ENCODE assay signal across 8 mouse cellular contexts in the genomic region with DNA sequence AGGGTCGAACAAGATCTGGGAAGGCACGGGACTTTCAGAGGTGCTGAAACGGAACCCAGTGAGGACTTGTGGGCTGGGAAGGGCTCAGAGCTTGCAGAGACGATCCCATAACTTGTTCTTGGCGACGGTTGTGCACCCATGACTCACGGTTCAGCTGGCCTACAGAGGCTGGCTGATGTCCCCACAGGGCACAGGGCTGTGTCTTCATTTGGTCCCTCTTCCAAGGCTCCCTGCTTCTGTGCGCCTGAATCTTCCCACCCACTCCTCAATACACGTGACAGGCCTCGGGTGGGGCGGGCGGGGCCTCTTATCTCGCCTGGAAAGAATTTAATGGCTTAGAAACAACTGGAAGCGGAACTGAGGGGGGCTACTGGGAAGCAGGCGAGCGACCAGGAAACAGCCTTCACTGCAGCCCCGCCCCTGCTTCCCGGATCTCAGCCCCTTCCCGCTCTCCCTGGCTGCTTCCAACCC. TPM values are rescaled to one million over a fixed set of nuclear protein-coding genes. Genes with fewer than 3 reads are reported as not detected.
DNase-seq lines count a peak whose midpoint lies in the region; ATAC-seq lines count a peak whose summit lies in the region.

No protein-coding gene starts in this region.

- no peak overlapping the region; the same call in 1 of the 2 replicates for H3K9ac ChIP-seq in embryonic facial prominence, embryonic 12.5 days
- H3K9ac ChIP-seq in midbrain, embryonic 15.5 days, result no peak overlapping the region

- DNase-seq in Muller cell, postnatal 12 days (ENCODE audit: inconsistent ontology term), result peak; percentile 62
- peak; percentile 69 to 73 for DNase-seq in heart, postnatal 14 days
- DNase-seq in limb, embryonic 10.5 days (ENCODE audit: low spot score), result no peak
- DNase-seq in left cerebral cortex, adult 18-20 months (ENCODE audit: low spot score in 2 of 2), result no peak
- no peak for DNase-seq in thymus, adult 18-20 months
- no peak for DNase-seq in cerebellum, adult 9-11 months

- intact Hi-C loops in heart, postnatal 14 days (cut with DNase I), result no loop called here

- peaks cover 37% of the 10 kb centered on the region for H3K27me3 ChIP-seq in embryonic facial prominence, embryonic 12.5 days
- peaks cover 54% of the 10 kb centered on the region for H3K27me3 ChIP-seq in limb, embryonic 10.5 days (ENCODE audit: low read depth, poor library complexity, severe bottlenecking)
- peaks cover 28% of the 10 kb centered on the region for H3K27me3 ChIP-seq in midbrain, embryonic 15.5 days (replicated peaks)

- H3K4me2 ChIP-seq in embryonic facial prominence, embryonic 12.5 days (replicated peaks), result peak overlapping the region; percentile 36
- H3K4me2 ChIP-seq in midbrain, embryonic 15.5 days, result peak overlapping the region; percentile 30

- no peaks in the 10 kb centered on the region for H3K9me3 ChIP-seq in embryonic facial prominence, embryonic 12.5 days
- H3K9me3 ChIP-seq in limb, embryonic 10.5 days (replicated peaks), result no peaks in the 10 kb centered on the region
- H3K9me3 ChIP-seq in midbrain, embryonic 15.5 days, result no peaks in the 10 kb centered on the region

- ATAC-seq in embryonic facial prominence, embryonic 12.5 days (ENCODE audit: insufficient number of reproducible peaks, insufficient read depth, low FRiP score, low TSS enrichment), result no peak
- ATAC-seq in midbrain, embryonic 15.5 days (replicated peaks), result no peak

- H3K4me1 ChIP-seq in embryonic facial prominence, embryonic 12.5 days, result 0 out of 2 replicates have a peak, but pooled peaks cover 7% of the 10 kb centered on the region
- H3K4me1 ChIP-seq in limb, embryonic 10.5 days, result peaks cover 31% of the 10 kb centered on the region
- H3K4me1 ChIP-seq in midbrain, embryonic 15.5 days, result 0 out of 2 replicates have a peak, but pooled peaks cover 6% of the 10 kb centered on the region

- H3K4me3 ChIP-seq in embryonic facial prominence, embryonic 12.5 days, result no peak overlapping the region; the same call in 1 of the 2 replicates
- peak overlapping the region; percentile 30 for H3K4me3 ChIP-seq in limb, embryonic 10.5 days
- H3K4me3 ChIP-seq in midbrain, embryonic 15.5 days, result no peak overlapping the region

- H3K27ac ChIP-seq in embryonic facial prominence, embryonic 12.5 days, result no peak overlapping the region
- H3K27ac ChIP-seq in limb, embryonic 10.5 days, result no peak overlapping the region
- H3K27ac ChIP-seq in midbrain, embryonic 15.5 days, result no peak overlapping the region

- no peaks in the 10 kb centered on the region for H3K36me3 ChIP-seq in embryonic facial prominence, embryonic 12.5 days
- H3K36me3 ChIP-seq in limb, embryonic 10.5 days, result 0 out of 2 replicates have a peak, but pooled peaks cover 2% of the 10 kb centered on the region
- no peaks in the 10 kb centered on the region for H3K36me3 ChIP-seq in midbrain, embryonic 15.5 days (replicated peaks)

- WGBS in embryonic facial prominence, embryonic 12.5 days, result 11% methylated on average over 19 of the region's 19 CpGs
- WGBS in limb, embryonic 10.5 days, result 7% methylated on average over 19 of the region's 19 CpGs
- 14% methylated on average over 19 of the region's 19 CpGs for WGBS in midbrain, embryonic 15.5 days

RNA-seq across cellular contexts. Expression of a gene that starts 9.2 kb away (rescaled TPM):
- 0.01 and 0.05 TPM in 2 replicates for polyA plus RNA-seq in embryonic facial prominence, embryonic 12.5 days (2016; fragmentation: Nextera tagmentation; extraction: Ambion mirVana)
- total RNA-seq in heart, postnatal 14 days (2021), result 10 to 100 TPM; 48.6 to 56.7 TPM
- not detected in 2 replicates for polyA plus RNA-seq in limb, embryonic 10.5 days (2016; fragmentation: Nextera tagmentation; extraction: Ambion mirVana)
- 0.18 and 0.24 TPM in 2 replicates for polyA plus RNA-seq in midbrain, embryonic 15.5 days (2015; fragmentation: Nextera tagmentation; extraction: Ambion mirVana)
- total RNA-seq in left cerebral cortex, adult 18-20 months (2021), result 1 to 10 TPM; 1.6 to 1.9 TPM

RNA-seq across cellular contexts. Expression of a gene that starts 14.2 kb away (rescaled TPM):
- polyA plus RNA-seq in embryonic facial prominence, embryonic 12.5 days (2016; fragmentation: Nextera tagmentation; extraction: Ambion mirVana), result 110 TPM in 2 replicates
- total RNA-seq in heart, postnatal 14 days (2021), result 10 to 100 TPM; 18.0 to 19.0 TPM
- 101 TPM in 2 replicates for polyA plus RNA-seq in limb, embryonic 10.5 days (2016; fragmentation: Nextera tagmentation; extraction: Ambion mirVana)
- 123 and 125 TPM in 2 replicates for polyA plus RNA-seq in midbrain, embryonic 15.5 days (2015; fragmentation: Nextera tagmentation; extraction: Ambion mirVana)
- 10 to 100 TPM; 60.1 to 63.2 TPM for total RNA-seq in left cerebral cortex, adult 18-20 months (2021)

RNA-seq across cellular contexts. Expression of a gene that starts 16.6 kb away (rescaled TPM):
- polyA plus RNA-seq in embryonic facial prominence, embryonic 12.5 days (2016; fragmentation: Nextera tagmentation; extraction: Ambion mirVana), result 16.6 and 16.8 TPM in 2 replicates
- total RNA-seq in heart, postnatal 14 days (2021), result 1 to 10 TPM; 8.2 to 8.3 TPM
- 17.9 and 18.9 TPM in 2 replicates for polyA plus RNA-seq in limb, embryonic 10.5 days (2016; fragmentation: Nextera tagmentation; extraction: Ambion mirVana)
- polyA plus RNA-seq in midbrain, embryonic 15.5 days (2015; fragmentation: Nextera tagmentation; extraction: Ambion mirVana), result 14.6 and 16.0 TPM in 2 replicates
- total RNA-seq in left cerebral cortex, adult 18-20 months (2021), result 10 to 100 TPM; 11.4 to 14.3 TPM

RNA-seq across cellular contexts. Expression of a gene that starts 31.8 kb away (rescaled TPM):
- polyA plus RNA-seq in embryonic facial prominence, embryonic 12.5 days (2016; fragmentation: Nextera tagmentation; extraction: Ambion mirVana), result 0.52 and 0.56 TPM in 2 replicates
- 1 to 10 TPM; 1.9 to 3.1 TPM for total RNA-seq in heart, postnatal 14 days (2021)
- polyA plus RNA-seq in limb, embryonic 10.5 days (2016; fragmentation: Nextera tagmentation; extraction: Ambion mirVana), result 0.08 TPM in 1 of 2 replicates, not detected in the other
- 10.7 and 10.8 TPM in 2 replicates for polyA plus RNA-seq in midbrain, embryonic 15.5 days (2015; fragmentation: Nextera tagmentation; extraction: Ambion mirVana)
- total RNA-seq in left cerebral cortex, adult 18-20 months (2021), result 100 to 1,000 TPM; 131 to 147 TPM

RNA-seq across cellular contexts. Expression of a gene that starts 32.8 kb away (rescaled TPM):
- polyA plus RNA-seq in embryonic facial prominence, embryonic 12.5 days (2016; fragmentation: Nextera tagmentation; extraction: Ambion mirVana), result 18.0 and 18.8 TPM in 2 replicates
- total RNA-seq in heart, postnatal 14 days (2021), result 10 to 100 TPM; 42.6 to 43.2 TPM
- polyA plus RNA-seq in limb, embryonic 10.5 days (2016; fragmentation: Nextera tagmentation; extraction: Ambion mirVana), result 21.0 and 21.6 TPM in 2 replicates
- 20.0 and 20.9 TPM in 2 replicates for polyA plus RNA-seq in midbrain, embryonic 15.5 days (2015; fragmentation: Nextera tagmentation; extraction: Ambion mirVana)
- 10 to 100 TPM; 43.6 to 47.2 TPM for total RNA-seq in left cerebral cortex, adult 18-20 months (2021)

Comparison
In these comparisons a context has a peak if more than half of its experiments do, and no peak if none do; other contexts are left out.
1. DNase-seq: peak in Muller cell, postnatal 12 days (single experiment) and heart, postnatal 14 days (2 of 2); none in limb, embryonic 10.5 days (single experiment), left cerebral cortex, adult 18-20 months (0 of 2), thymus, adult 18-20 months (0 of 2) and cerebellum, adult 9-11 months (single experiment).